Mouse (Mus musculus): ENCODE data around the gene 6030408B16Rik.

GRCm38 (mm10) chr15:101298550-101298949, 5.5 kb downstream of the 6030408B16Rik start:
- TF ChIP-seq CTCF (conservative IDR thresholded peaks at IDR 0.05; ENCODE audit: low read length) = no peak
- no peak for TF ChIP-seq POU5F1 (IDR thresholded peaks at IDR 0.05; ENCODE audit: borderline replicate concordance, low read length)
- TF ChIP-seq NANOG (IDR thresholded peaks at IDR 0.05; ENCODE audit: borderline replicate concordance, low read length) = no peak

Measured in E14TG2a.4 (cell line).